Mouse (Mus musculus): ENCODE measurements around the gene Zkscan1.

- no peak for TF ChIP-seq CTCF (IDR thresholded peaks at IDR 0.05; ENCODE audit: low read depth)
- no peak for TF ChIP-seq EP300 (IDR thresholded peaks at IDR 0.05; ENCODE audit: low read depth)
Observed at GRCm38 (mm10) chr5:138132425-138133064, 47.7 kb downstream of the Zkscan1 start.
